Mouse (Mus musculus) kidney, postnatal 25 days (tissue): ENCODE data around the gene Dctn1.

Source experiments
- DNase-seq, 2 experiments: peaks; one replicate each; pipeline ENCODE4 v3.0.0; 2021; ENCODE audit warnings: mixed read lengths in 2 of 2

Gene Dctn1

GRCm38 (mm10) chr6:83172240-83172920 is 6.7 kb downstream of the Dctn1 start:
- no peak for DNase-seq

- no peak for DNase-seq
These were observed 10.3 kb downstream of the Dctn1 start for GRCm38 (mm10) chr6:83175996-83176395.

GRCm38 (mm10) chr6:83179390-83180117 is 13.8 kb downstream of the Dctn1 start:
- DNase-seq, result no peak

GRCm38 (mm10) chr6:83180605-83181004 is 14.9 kb downstream of the Dctn1 start:
- no peak for DNase-seq

- peak in 1 of 2 experiments; percentile 21 for DNase-seq
These were observed 19.2 kb downstream of the Dctn1 start for GRCm38 (mm10) chr6:83184858-83185435.

GRCm38 (mm10) chr6:83185895-83186861 is 20.5 kb downstream of the Dctn1 start:
- DNase-seq, result peak; percentile 52 to 70

GRCm38 (mm10) chr6:83186946-83187345 is 21.2 kb downstream of the Dctn1 start:
- DNase-seq, result no peak

- no peak for DNase-seq
These were observed 27.9 kb downstream of the Dctn1 start for GRCm38 (mm10) chr6:83193571-83193970.

- peak; percentile 62 to 72 for DNase-seq
These were observed 31.8 kb downstream of the Dctn1 start for GRCm38 (mm10) chr6:83197345-83198004.

GRCm38 (mm10) chr6:83203320-83203719 is 37.6 kb downstream of the Dctn1 start:
- DNase-seq, result no peak

GRCm38 (mm10) chr6:83205851-83206250 is 40.1 kb downstream of the Dctn1 start:
- DNase-seq, result no peak

- no peak for DNase-seq
These were observed 40.6 kb downstream of the Dctn1 start for GRCm38 (mm10) chr6:83206321-83206720.

GRCm38 (mm10) chr6:83207361-83208049 is 41.8 kb downstream of the Dctn1 start:
- DNase-seq, result no peak

GRCm38 (mm10) chr6:83208050-83208400 is 42.3 kb downstream of the Dctn1 start:
- DNase-seq, result no peak

- DNase-seq, result no peak
These were observed 44.8 kb downstream of the Dctn1 start for GRCm38 (mm10) chr6:83210495-83210894.

- DNase-seq, result no peak
These were observed 45.8 kb downstream of the Dctn1 start for GRCm38 (mm10) chr6:83211526-83211925.

GRCm38 (mm10) chr6:83215002-83215666 is 49.4 kb downstream of the Dctn1 start:
- DNase-seq, result peak; percentile 70 to 72

- no peak for DNase-seq
These were observed 54.1 kb downstream of the Dctn1 start, which contains the start of gene Slc4a5 for GRCm38 (mm10) chr6:83219814-83220213. Gene Slc4a5 (plus strand): TSS chr6:83219828.

- no peak for DNase-seq
These were observed 65.8 kb downstream of the Dctn1 start for GRCm38 (mm10) chr6:83231486-83231885.

GRCm38 (mm10) chr6:83233306-83233705 is 67.6 kb downstream of the Dctn1 start:
- no peak for DNase-seq

GRCm38 (mm10) chr6:83234280-83234741 is 68.6 kb downstream of the Dctn1 start:
- DNase-seq, result peak; percentile 50 to 67
